Mouse (Mus musculus): Measurements from ENCODE around the gene Cyp26a1. TPM values are rescaled to one million over a fixed set of nuclear protein-coding genes. Genes with fewer than 3 reads are reported as not detected.

Gene Cyp26a1
- polyA plus RNA-seq, 1 experiment: 2.3 TPM

DNA sequence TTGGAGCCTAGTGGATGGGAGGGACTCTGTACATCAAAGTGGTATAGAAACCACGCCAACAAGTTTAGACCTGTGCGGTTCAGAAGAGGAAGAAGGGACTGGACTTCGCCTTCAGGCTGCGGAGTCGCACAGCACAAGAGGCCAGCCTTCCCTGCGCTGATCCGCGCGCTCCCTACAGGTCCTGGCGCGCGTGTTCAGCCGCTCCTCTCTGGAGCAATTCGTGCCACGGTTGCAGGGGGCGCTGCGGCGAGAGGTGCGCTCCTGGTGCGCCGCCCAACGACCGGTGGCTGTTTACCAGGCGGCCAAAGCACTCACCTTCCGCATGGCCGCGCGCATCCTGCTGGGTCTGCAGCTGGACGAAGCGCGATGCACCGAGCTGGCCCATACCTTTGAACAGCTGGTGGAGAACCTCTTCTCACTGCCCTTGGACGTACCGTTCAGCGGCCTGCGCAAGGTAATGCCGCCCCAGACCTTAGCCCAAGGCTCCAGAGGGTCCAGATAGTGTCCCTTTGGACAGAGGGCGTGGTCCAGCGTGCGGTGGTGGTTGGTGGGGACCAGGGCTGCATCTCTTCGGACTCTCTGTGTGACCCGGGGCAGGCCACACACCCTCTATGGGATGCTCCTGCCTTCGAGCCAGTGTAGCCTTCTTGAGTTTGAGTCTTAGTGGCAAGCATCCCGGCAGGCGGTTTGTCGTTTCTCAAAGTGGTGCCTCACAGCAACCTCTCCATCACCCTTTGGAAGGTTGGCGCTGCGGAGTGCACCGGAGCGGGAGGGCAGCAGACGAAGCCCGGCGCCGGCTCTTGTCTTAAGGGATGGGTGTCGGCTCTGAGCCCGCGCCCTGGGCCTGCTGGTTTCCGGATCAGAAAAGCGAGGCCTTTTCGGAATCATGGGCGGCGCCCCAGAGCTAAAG, 10.4 kb upstream of the Cyp26a1 start:
- no peak overlapping the region for H3K4me3 ChIP-seq (ENCODE audit: control insufficient read depth, insufficient read depth, low read length)
- TF ChIP-seq POLR2A (IDR thresholded peaks at IDR 0.05; ENCODE audit: control insufficient read depth, extremely low read depth, insufficient read depth, low read length, poor library complexity): no peak
- no peak for TF ChIP-seq CTCF (IDR thresholded peaks at IDR 0.05; ENCODE audit: borderline replicate concordance, control insufficient read depth, extremely low read depth, insufficient read depth, low read length, poor library complexity)
- 91% methylated on average over 62 of the region's 62 CpGs for WGBS
- H3K36me3 ChIP-seq (ENCODE audit: control insufficient read depth, insufficient read depth, low read length): no peaks in the 10 kb centered on the region
- H3K27ac ChIP-seq (ENCODE audit: control insufficient read depth, insufficient read depth, low read length): no peak overlapping the region
- DNase-seq: no peak
- H3K27me3 ChIP-seq (ENCODE audit: control insufficient read depth, insufficient read depth, low read length): no peaks in the 10 kb centered on the region; the same call in 1 of the 2 replicates
- no peaks in the 10 kb centered on the region for H3K4me1 ChIP-seq (replicated peaks; ENCODE audit: control insufficient read depth, insufficient read depth, low read length)

DNA sequence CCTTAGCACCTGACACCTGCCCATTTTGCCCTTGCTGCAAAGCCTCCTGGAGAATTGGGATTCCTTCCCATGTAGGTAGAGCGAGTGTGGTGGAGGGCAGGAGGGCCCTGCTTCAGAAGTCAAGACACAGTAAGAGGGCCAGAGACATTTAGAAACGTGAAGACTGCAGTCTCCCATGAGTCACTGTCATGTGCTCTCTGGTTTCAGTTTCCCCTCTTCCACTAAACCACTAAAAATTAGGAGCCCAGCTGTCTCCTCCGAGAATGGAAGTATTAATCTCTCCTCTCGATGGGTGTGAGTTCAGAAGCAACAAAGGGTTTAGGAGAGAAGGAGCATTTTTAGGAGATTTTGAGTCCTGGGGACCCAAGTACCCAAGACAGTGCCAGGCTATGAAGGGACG, 8.1 kb upstream of the Cyp26a1 start:
- H3K27ac ChIP-seq (ENCODE audit: control insufficient read depth, insufficient read depth, low read length): no peak overlapping the region
- H3K36me3 ChIP-seq (ENCODE audit: control insufficient read depth, insufficient read depth, low read length): no peaks in the 10 kb centered on the region
- no peak for DNase-seq
- no peaks in the 10 kb centered on the region for H3K4me1 ChIP-seq (replicated peaks; ENCODE audit: control insufficient read depth, insufficient read depth, low read length)
- no peaks in the 10 kb centered on the region; the same call in 1 of the 2 replicates for H3K27me3 ChIP-seq (ENCODE audit: control insufficient read depth, insufficient read depth, low read length)
- TF ChIP-seq CTCF (IDR thresholded peaks at IDR 0.05; ENCODE audit: borderline replicate concordance, control insufficient read depth, extremely low read depth, insufficient read depth, low read length, poor library complexity) (no peak), POLR2A (IDR thresholded peaks at IDR 0.05; ENCODE audit: control insufficient read depth, extremely low read depth, insufficient read depth, low read length, poor library complexity) (no peak)
- 80% methylated on average over 5 of the region's 5 CpGs for WGBS
- no peak overlapping the region for H3K4me3 ChIP-seq (ENCODE audit: control insufficient read depth, insufficient read depth, low read length)

DNA sequence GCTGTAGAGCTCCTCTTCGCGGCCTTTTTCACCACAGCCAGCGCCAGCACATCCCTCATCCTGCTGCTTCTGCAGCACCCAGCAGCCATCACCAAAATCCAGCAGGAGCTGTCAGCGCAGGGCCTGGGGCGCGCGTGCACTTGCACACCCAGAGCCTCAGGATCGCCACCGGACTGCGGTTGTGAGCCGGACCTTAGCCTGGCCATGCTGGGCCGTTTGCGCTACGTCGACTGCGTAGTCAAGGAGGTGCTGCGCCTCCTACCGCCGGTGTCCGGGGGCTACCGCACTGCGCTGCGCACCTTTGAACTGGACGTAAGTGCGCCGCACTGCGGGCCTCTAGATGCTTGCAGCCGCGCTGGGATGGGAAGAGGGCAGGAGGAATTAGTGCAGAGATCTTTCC, 6.9 kb upstream of the Cyp26a1 start:
- Histone ChIP-seq H3K4me3 (ENCODE audit: control insufficient read depth, insufficient read depth, low read length) (no peak overlapping the region), H3K27ac (ENCODE audit: control insufficient read depth, insufficient read depth, low read length) (no peak overlapping the region), H3K36me3 (ENCODE audit: control insufficient read depth, insufficient read depth, low read length) (no peaks in the 10 kb centered on the region), H3K27me3 (ENCODE audit: control insufficient read depth, insufficient read depth, low read length) (no peaks in the 10 kb centered on the region; the same call in 1 of the 2 replicates), H3K4me1 (replicated peaks; ENCODE audit: control insufficient read depth, insufficient read depth, low read length) (no peaks in the 10 kb centered on the region)
- no peak for TF ChIP-seq CTCF (IDR thresholded peaks at IDR 0.05; ENCODE audit: borderline replicate concordance, control insufficient read depth, extremely low read depth, insufficient read depth, low read length, poor library complexity)
- no peak for TF ChIP-seq POLR2A (IDR thresholded peaks at IDR 0.05; ENCODE audit: control insufficient read depth, extremely low read depth, insufficient read depth, low read length, poor library complexity)
- 84% methylated on average over 29 of the region's 29 CpGs for WGBS
- DNase-seq: no peak

DNA sequence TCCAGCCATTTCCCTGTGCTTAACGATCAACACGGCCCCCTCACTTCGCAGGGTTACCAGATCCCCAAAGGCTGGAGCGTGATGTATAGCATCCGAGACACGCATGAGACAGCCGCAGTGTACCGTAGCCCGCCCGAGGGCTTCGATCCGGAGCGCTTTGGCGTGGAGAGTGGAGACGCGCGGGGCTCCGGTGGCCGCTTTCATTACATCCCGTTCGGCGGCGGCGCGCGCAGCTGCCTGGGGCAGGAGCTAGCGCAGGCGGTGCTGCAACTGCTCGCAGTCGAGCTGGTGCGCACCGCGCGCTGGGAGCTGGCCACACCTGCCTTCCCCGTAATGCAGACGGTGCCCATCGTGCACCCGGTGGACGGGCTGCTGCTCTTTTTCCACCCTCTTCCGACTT, 4.7 kb upstream of the Cyp26a1 start:
- no peak overlapping the region for H3K4me3 ChIP-seq (ENCODE audit: control insufficient read depth, insufficient read depth, low read length)
- H3K27ac ChIP-seq (ENCODE audit: control insufficient read depth, insufficient read depth, low read length): no peak overlapping the region
- peaks cover 11% of the 10 kb centered on the region for H3K27me3 ChIP-seq (ENCODE audit: control insufficient read depth, insufficient read depth, low read length)
- TF ChIP-seq CTCF (IDR thresholded peaks at IDR 0.05; ENCODE audit: borderline replicate concordance, control insufficient read depth, extremely low read depth, insufficient read depth, low read length, poor library complexity) (no peak), POLR2A (IDR thresholded peaks at IDR 0.05; ENCODE audit: control insufficient read depth, extremely low read depth, insufficient read depth, low read length, poor library complexity) (no peak)
- no peaks in the 10 kb centered on the region for H3K36me3 ChIP-seq (ENCODE audit: control insufficient read depth, insufficient read depth, low read length)
- 2% methylated on average over 40 of the region's 40 CpGs for WGBS
- DNase-seq: no peak
- H3K4me1 ChIP-seq (replicated peaks; ENCODE audit: control insufficient read depth, insufficient read depth, low read length): no peaks in the 10 kb centered on the region

DNA sequence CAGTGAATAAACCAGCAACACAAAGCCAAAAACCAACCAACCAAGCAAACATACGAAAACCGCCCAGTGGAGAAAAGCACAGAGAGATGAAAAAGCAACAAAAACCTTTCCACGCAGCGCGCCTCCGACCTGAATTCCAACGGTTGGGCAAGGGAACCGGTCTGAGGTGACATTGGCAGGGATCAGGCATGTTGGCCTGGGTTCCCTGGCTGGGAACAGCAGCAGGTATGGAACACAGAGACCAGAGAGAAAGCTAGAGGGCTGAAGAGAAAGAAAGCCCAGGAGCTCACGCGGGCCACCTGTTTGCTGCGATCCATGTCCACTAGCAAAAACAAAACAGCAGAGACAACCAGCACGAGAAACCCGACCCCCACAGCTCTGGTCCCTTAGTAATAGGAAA, 2.5 kb upstream of the Cyp26a1 start:
- TF ChIP-seq CTCF (IDR thresholded peaks at IDR 0.05; ENCODE audit: borderline replicate concordance, control insufficient read depth, extremely low read depth, insufficient read depth, low read length, poor library complexity) (no peak), POLR2A (IDR thresholded peaks at IDR 0.05; ENCODE audit: control insufficient read depth, extremely low read depth, insufficient read depth, low read length, poor library complexity) (no peak)
- no peak for DNase-seq
- Histone ChIP-seq H3K27ac (ENCODE audit: control insufficient read depth, insufficient read depth, low read length) (no peak overlapping the region), H3K27me3 (ENCODE audit: control insufficient read depth, insufficient read depth, low read length) (peaks cover 16% of the 10 kb centered on the region), H3K4me3 (ENCODE audit: control insufficient read depth, insufficient read depth, low read length) (no peak overlapping the region), H3K4me1 (replicated peaks; ENCODE audit: control insufficient read depth, insufficient read depth, low read length) (no peaks in the 10 kb centered on the region), H3K36me3 (ENCODE audit: control insufficient read depth, insufficient read depth, low read length) (no peaks in the 10 kb centered on the region)
- 88% methylated on average over 13 of the region's 13 CpGs for WGBS

DNA sequence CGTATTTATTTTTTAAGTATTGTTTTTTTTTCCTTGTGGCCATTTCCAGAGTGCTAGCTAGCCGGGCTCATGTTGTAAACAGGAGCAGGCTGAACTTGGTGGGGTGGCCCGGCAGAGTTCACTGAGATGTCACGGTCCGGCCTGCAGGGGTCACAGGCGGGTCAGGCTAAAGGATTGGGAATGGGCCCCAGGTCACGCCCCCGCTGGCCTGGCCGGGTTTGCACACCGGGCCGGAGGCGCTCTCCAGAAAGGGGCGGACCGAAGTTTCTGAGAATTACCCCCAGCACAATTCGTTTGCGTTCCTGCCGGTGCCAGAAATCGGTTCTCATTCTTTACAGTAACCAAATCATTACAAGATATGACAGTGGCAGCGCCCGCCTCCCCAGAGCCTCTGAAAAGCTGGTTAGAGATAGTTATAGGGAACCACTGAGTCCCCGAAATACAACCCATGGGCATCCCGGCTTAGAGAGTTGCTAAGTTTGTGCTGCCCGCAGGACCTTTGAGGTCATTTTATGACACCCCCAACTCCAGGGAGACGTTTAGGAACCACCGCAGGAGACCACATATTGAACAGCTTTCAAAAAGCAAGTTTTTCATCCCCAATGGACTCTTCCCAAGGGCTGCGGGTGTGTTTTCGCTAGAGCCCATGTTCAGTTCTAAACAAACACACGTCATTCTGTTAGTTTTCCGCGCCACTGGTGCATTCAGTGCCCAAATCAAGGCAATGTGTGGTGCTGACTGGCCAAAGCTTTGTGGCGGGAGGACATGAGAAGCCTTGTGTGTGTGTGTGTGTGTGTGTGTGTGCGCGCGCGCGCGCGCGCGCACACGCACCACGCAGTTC, 1.6 kb upstream of the Cyp26a1 start:
- WGBS: 12% methylated on average over 42 of the region's 42 CpGs
- DNase-seq: no peak
- Histone ChIP-seq H3K4me3 (ENCODE audit: control insufficient read depth, insufficient read depth, low read length) (no peak overlapping the region), H3K27me3 (ENCODE audit: control insufficient read depth, insufficient read depth, low read length) (peaks cover 16% of the 10 kb centered on the region), H3K27ac (ENCODE audit: control insufficient read depth, insufficient read depth, low read length) (no peak overlapping the region), H3K4me1 (replicated peaks; ENCODE audit: control insufficient read depth, insufficient read depth, low read length) (no peaks in the 10 kb centered on the region), H3K36me3 (ENCODE audit: control insufficient read depth, insufficient read depth, low read length) (no peaks in the 10 kb centered on the region)
- TF ChIP-seq CTCF (IDR thresholded peaks at IDR 0.05; ENCODE audit: borderline replicate concordance, control insufficient read depth, extremely low read depth, insufficient read depth, low read length, poor library complexity): no peak
- TF ChIP-seq POLR2A (IDR thresholded peaks at IDR 0.05; ENCODE audit: control insufficient read depth, extremely low read depth, insufficient read depth, low read length, poor library complexity): no peak
